Mouse (Mus musculus): Measurements from ENCODE around the gene Gm49337. TPM values are rescaled to one million over a fixed set of nuclear protein-coding genes. Genes with fewer than 3 reads are reported as not detected.
A peak's percentile ranks its signal among the peaks of the same experiment; 100 is the strongest.

Gene Gm49337
- total and polyA plus RNA-seq, 3 experiments: not detected

DNA sequence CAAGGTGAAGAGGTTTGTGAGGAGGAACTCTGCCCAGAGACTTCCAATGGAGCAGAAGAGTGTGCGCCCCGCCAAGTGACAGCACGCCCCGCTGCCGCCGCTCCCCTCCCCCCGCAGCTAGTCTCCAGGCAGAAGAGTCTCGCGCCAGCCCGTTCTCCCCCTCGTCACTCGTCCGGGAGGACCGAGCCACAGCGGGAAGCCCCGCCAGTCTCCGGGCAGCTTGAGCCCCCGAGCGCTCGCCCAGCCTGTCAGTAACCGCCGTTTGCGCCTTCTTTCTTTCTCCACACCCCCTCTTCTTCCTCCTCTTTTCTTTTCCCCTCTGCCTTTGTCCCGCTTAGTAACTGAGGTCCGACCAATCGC is 47.6 kb downstream of the Gm49337 start:
- H3K36me3 ChIP-seq (ENCODE audit: control insufficient read depth in 1 of 2, insufficient read depth in 2 of 2, low read length in 2 of 2): peaks cover 0 to 8% of the 10 kb centered on the region in 2 experiments; a peak in 2 of 4 replicates
- no peak for TF ChIP-seq MAFK (IDR thresholded peaks at IDR 0.05; ENCODE audit: borderline replicate concordance, low read depth, low read length)
- no peak; the same call in 1 of the 2 replicates for TF ChIP-seq HCFC1 (IDR thresholded peaks at IDR 0.05; ENCODE audit: low read depth, low read length)
- peak; percentile 64 for TF ChIP-seq NELFE (IDR thresholded peaks at IDR 0.05; ENCODE audit: low read depth, low read length)
- peak; percentile 32; the same call in 1 of the 2 replicates for TF ChIP-seq CHD2 (IDR thresholded peaks at IDR 0.05; ENCODE audit: low read length)
- peak in 1 of 2 experiments; percentile 70 for TF ChIP-seq POLR2A (IDR thresholded peaks at IDR 0.05; ENCODE audit: control insufficient read depth in 1 of 2, insufficient read depth in 1 of 2, low read depth in 1 of 2, low read length in 2 of 2, poor library complexity in 1 of 2)
- peak; percentile 10; the same call in 1 of the 2 replicates for TF ChIP-seq MAX (IDR thresholded peaks at IDR 0.05; ENCODE audit: low read length)
- TF ChIP-seq MEF2A (IDR thresholded peaks at IDR 0.05; ENCODE audit: extremely low read depth, insufficient replicate concordance, low read depth, low read length, poor library complexity, severe bottlenecking): no peak
- 0 out of 2 replicates have a peak, but pooled peaks have one; percentile 36 for TF ChIP-seq ELF1 (IDR thresholded peaks at IDR 0.05; ENCODE audit: low read depth, low read length)
- peak; percentile 33; the same call in 1 of the 2 replicates for TF ChIP-seq MXI1 (IDR thresholded peaks at IDR 0.05; ENCODE audit: low read depth, low read length)
- TF ChIP-seq TBP (IDR thresholded peaks at IDR 0.05; ENCODE audit: low read depth, low read length): 0 out of 2 replicates have a peak, but pooled peaks have one; percentile 28
- TF ChIP-seq MYB (IDR thresholded peaks at IDR 0.05; ENCODE audit: low read depth, low read length): no peak
- peak overlapping the region; percentile 92 for H3K27ac ChIP-seq (ENCODE audit: control insufficient read depth, low read depth, low read length)
- peak overlapping the region; percentile 75 to 96 for H3K4me3 ChIP-seq (ENCODE audit: control insufficient read depth in 1 of 2, insufficient read depth in 1 of 2, low read depth in 2 of 2, low read length in 2 of 2)
- H3K9ac ChIP-seq (ENCODE audit: control insufficient read depth, low read depth, low read length, poor library complexity, severe bottlenecking): peak overlapping the region; percentile 95
- peaks cover 4 to 8% of the 10 kb centered on the region in 2 experiments; a peak in 3 of 4 replicates for H3K4me1 ChIP-seq (ENCODE audit: control insufficient read depth in 1 of 2, insufficient read depth in 2 of 2, low read length in 2 of 2)
- DNase-seq (ENCODE audit: low read depth, low spot score): no peak
- no peaks in the 10 kb centered on the region for H3K27me3 ChIP-seq (ENCODE audit: control insufficient read depth in 1 of 2, insufficient read depth in 2 of 2, low read length in 2 of 2)
- H3K79me2 ChIP-seq (ENCODE audit: control insufficient read depth, insufficient read depth, low read length, poor library complexity): peaks cover 4% of the 10 kb centered on the region; the same call in 1 of the 2 replicates
- H3K9me3 ChIP-seq (replicated peaks; ENCODE audit: insufficient read depth, low read length): no peaks in the 10 kb centered on the region

DNA sequence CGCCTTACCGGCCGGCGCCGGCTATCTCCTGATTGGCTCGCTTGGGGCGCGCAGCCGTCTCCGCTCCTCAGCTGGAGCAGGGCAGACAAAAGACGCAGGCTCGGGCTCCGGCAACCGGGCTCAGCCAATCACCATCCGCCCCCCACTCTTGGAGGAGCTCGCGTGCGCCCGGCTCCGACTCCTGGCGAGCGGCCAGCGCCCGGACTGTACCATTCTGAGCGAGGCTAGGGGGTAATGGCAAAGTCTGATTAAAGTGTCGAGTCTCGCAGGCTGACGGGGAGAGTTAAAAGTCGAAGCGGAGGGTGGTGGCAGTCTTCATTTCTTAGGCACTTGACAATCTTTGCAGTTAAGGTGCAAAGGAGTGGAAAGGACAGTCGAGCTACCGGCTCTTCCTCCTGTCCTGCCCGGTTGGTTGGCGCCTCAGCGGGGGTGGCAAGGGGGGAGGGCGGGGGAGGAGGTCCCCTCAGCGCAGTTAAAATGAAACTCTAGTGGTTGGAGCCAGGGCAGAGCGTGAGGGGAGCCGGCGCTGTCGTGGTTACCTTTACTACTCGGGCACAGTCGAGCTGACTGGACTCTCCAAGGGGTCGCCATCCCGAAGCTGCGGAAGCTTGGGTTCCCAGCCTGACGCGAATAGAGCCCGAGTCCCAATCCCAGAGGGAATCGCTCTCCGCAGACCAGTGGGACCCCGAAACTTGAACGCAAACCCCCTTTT is 48.1 kb downstream of the Gm49337 start, which contains the start of gene Pik3r3:
TSS of gene Pik3r3 (plus strand) at position 479 of the 712 bp plus-strand sequence.
- H3K27ac ChIP-seq (ENCODE audit: control insufficient read depth, low read depth, low read length): peak within 1 kb of the TSS; percentile 93
- H3K9ac ChIP-seq (ENCODE audit: control insufficient read depth, low read depth, low read length, poor library complexity, severe bottlenecking): peak within 1 kb of the TSS; percentile 95
- H3K9me3 ChIP-seq (replicated peaks; ENCODE audit: insufficient read depth, low read length): no peaks in the 10 kb centered on the region
- H3K79me2 ChIP-seq (ENCODE audit: control insufficient read depth, insufficient read depth, low read length, poor library complexity): peaks cover 4% of the 10 kb centered on the region; the same call in 1 of the 2 replicates
- H3K36me3 ChIP-seq (ENCODE audit: control insufficient read depth in 1 of 2, insufficient read depth in 2 of 2, low read length in 2 of 2): peaks cover 0 to 8% of the 10 kb centered on the region in 2 experiments; a peak in 2 of 4 replicates
- peak; percentile 99 for DNase-seq (ENCODE audit: low read depth, low spot score)
- H3K4me3 ChIP-seq (ENCODE audit: control insufficient read depth in 1 of 2, insufficient read depth in 1 of 2, low read depth in 2 of 2, low read length in 2 of 2): peak within 1 kb of the TSS; percentile 85 to 96
- H3K27me3 ChIP-seq (ENCODE audit: control insufficient read depth in 1 of 2, insufficient read depth in 2 of 2, low read length in 2 of 2): no peaks in the 10 kb centered on the region
- peaks cover 4 to 8% of the 10 kb centered on the region in 2 experiments; a peak in 3 of 4 replicates for H3K4me1 ChIP-seq (ENCODE audit: control insufficient read depth in 1 of 2, insufficient read depth in 2 of 2, low read length in 2 of 2)
- peak; percentile 77 for TF ChIP-seq TBP (IDR thresholded peaks at IDR 0.05; ENCODE audit: low read depth, low read length)
- TF ChIP-seq USF2 (IDR thresholded peaks at IDR 0.05; ENCODE audit: borderline replicate concordance in 1 of 2, insufficient read depth in 1 of 2, low read depth in 1 of 2, low read length in 2 of 2): no peak
- peak; percentile 50; the same call in 1 of the 2 replicates for TF ChIP-seq TCF12 (IDR thresholded peaks at IDR 0.05; ENCODE audit: low read depth, low read length)
- TF ChIP-seq MEF2A (IDR thresholded peaks at IDR 0.05; ENCODE audit: extremely low read depth, insufficient replicate concordance, low read depth, low read length, poor library complexity, severe bottlenecking): no peak
- peak; percentile 100 for TF ChIP-seq CHD1 (IDR thresholded peaks at IDR 0.05; ENCODE audit: low read depth, low read length)
- TF ChIP-seq SIN3A (IDR thresholded peaks at IDR 0.05; ENCODE audit: low read length): peak; percentile 93
- peak; percentile 9; the same call in 1 of the 2 replicates for TF ChIP-seq MAX (IDR thresholded peaks at IDR 0.05; ENCODE audit: low read length)
- peak; percentile 44; the same call in 1 of the 2 replicates for TF ChIP-seq MYC (IDR thresholded peaks at IDR 0.05; ENCODE audit: low read depth, low read length)
- TF ChIP-seq MXI1 (IDR thresholded peaks at IDR 0.05; ENCODE audit: low read depth, low read length): peak; percentile 72; the same call in 1 of the 2 replicates
- peak; percentile 87 for TF ChIP-seq BHLHE40 (IDR thresholded peaks at IDR 0.05; ENCODE audit: borderline replicate concordance, low read depth, low read length)
- TF ChIP-seq CTCF (IDR thresholded peaks at IDR 0.05 in 2 of 3, conservative IDR thresholded peaks at IDR 0.05 in 1 of 3; ENCODE audit: control insufficient read depth in 1 of 3, insufficient read depth in 1 of 3, low read depth in 2 of 3, low read length in 3 of 3, poor library complexity in 1 of 3, severe bottlenecking in 1 of 3): 0 out of 6 replicates have a peak, but pooled peaks of 1 of the 3 experiments have one; percentile 7
- TF ChIP-seq RAD21 (IDR thresholded peaks at IDR 0.05; ENCODE audit: low read depth, low read length): no peak
- no peak for TF ChIP-seq E2F4 (IDR thresholded peaks at IDR 0.05; ENCODE audit: borderline replicate concordance, low read depth, low read length)
- TF ChIP-seq SMC3 (IDR thresholded peaks at IDR 0.05; ENCODE audit: low read depth, low read length): no peak
- TF ChIP-seq POLR2AphosphoS5 (IDR thresholded peaks at IDR 0.05; ENCODE audit: borderline replicate concordance, low read depth, low read length): no peak
- peak; percentile 92 for TF ChIP-seq NELFE (IDR thresholded peaks at IDR 0.05; ENCODE audit: low read depth, low read length)
- no peak for TF ChIP-seq ZKSCAN1 (IDR thresholded peaks at IDR 0.05; ENCODE audit: low read depth, low read length)
- no peak for TF ChIP-seq MYB (IDR thresholded peaks at IDR 0.05; ENCODE audit: low read depth, low read length)
- peak; percentile 72 for TF ChIP-seq NRF1 (IDR thresholded peaks at IDR 0.05; ENCODE audit: insufficient read depth, low read depth, low read length, poor library complexity, severe bottlenecking)
- TF ChIP-seq TAL1 (IDR thresholded peaks at IDR 0.05; ENCODE audit: low read length): no peak
- peak; percentile 95 to 97 for TF ChIP-seq POLR2A (IDR thresholded peaks at IDR 0.05; ENCODE audit: control insufficient read depth in 1 of 2, insufficient read depth in 1 of 2, low read depth in 1 of 2, low read length in 2 of 2, poor library complexity in 1 of 2)
- TF ChIP-seq ZNF384 (IDR thresholded peaks at IDR 0.05; ENCODE audit: low read depth, low read length): no peak
- no peak for TF ChIP-seq ZC3H11A (IDR thresholded peaks at IDR 0.05; ENCODE audit: low read depth, low read length)
